In the genomic region with DNA sequence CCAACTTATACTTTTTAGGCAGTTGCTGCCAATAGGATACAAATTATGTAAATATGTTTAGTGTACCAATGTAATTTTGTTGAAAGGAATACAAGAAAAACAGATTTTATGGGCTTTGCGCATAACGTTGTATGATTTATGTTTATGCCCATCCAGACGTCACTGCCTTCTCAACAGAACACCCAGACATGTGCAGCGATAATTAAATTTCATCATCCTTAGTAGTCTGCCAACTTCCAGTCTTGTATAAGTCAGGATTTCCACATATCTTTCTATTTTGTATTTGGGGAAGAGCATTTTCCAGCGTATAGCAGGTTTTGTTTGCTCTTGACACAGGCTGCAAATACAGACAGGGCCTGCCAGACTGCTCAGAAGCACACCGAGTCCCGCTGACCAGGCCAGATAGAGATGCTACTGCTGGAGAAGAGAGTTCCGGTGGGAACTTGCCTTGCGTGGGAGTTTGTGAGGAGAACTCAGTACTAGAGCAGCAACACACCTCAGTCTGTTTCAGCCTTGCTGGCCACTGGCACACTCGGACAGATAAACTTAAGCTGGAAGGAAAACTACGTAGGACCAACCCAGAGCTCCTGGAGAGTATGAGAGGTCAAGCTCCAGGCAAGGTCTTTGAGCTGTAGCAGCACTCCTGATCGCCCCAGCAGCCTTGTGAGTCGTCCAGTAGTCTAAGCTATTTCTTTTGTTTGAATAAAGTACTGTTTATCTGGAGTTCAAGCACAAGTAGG, we compare ENCODE assay signal across 16 mouse cellular contexts. TPM values are rescaled to one million over a fixed set of nuclear protein-coding genes. Genes with fewer than 3 reads are reported as not detected.
DNase-seq lines count a peak whose midpoint lies in the region; ATAC-seq and TF ChIP-seq lines count a peak whose summit lies in the region.
"Had no signal": no experiment of that assay in that cellular context is flagged by ENCODE, and none has a peak within 500 bp of the region (broad histone marks: within the 10 kb centered on the region; RNA-seq: fewer than 3 reads in every experiment).

No protein-coding gene starts in this region.

- ATAC-seq in heart, embryonic 13.5 days (ENCODE audit: extremely low read depth, insufficient number of reproducible peaks, low FRiP score, low TSS enrichment), result no peak
- ATAC-seq in lung, embryonic 14.5 days (ENCODE audit: insufficient read depth), result peak; percentile 43
- ATAC-seq: intestine, postnatal 0 days; midbrain, embryonic 16.5 days had no signal

- TF ChIP-seq CTCF in heart, adult 2 months (IDR thresholded peaks at IDR 0.05), result no peak
- TF ChIP-seq CTCF in lung, embryonic 14.5 days (IDR thresholded peaks at IDR 0.05; ENCODE audit: low read depth), result no peak

- no peak overlapping the region for H3K4me3 ChIP-seq in heart, embryonic 13.5 days
- no peak overlapping the region for H3K4me3 ChIP-seq in heart, adult 2 months
- no peak overlapping the region for H3K4me3 ChIP-seq in lung, embryonic 14.5 days (ENCODE audit: low read depth, low read length)
- H3K4me3 ChIP-seq in macrophage (ENCODE audit: inconsistent target), result no peak overlapping the region
- H3K4me3 ChIP-seq: hindbrain, embryonic 10.5 days had no signal

- H3K9ac ChIP-seq in heart, embryonic 13.5 days, result no peak overlapping the region
- H3K9ac ChIP-seq in heart, adult 2 months (ENCODE audit: low read depth, low read length), result no peak overlapping the region
- no peak overlapping the region for H3K9ac ChIP-seq in lung, embryonic 14.5 days
- H3K9ac ChIP-seq: liver, embryonic 14.5 days had no signal

- intact Hi-C loops in heart, adult 2 months (cut with DNase I), result no loop called here

- 57% methylated on average over 13 of the region's 13 CpGs for WGBS in heart, embryonic 13.5 days
- 70% methylated on average over 13 of the region's 13 CpGs for WGBS in heart, adult 2 months
- WGBS in lung, embryonic 14.5 days, result 45% methylated on average over 13 of the region's 13 CpGs
- 67% methylated on average over 13 of the region's 13 CpGs for WGBS in macrophage (ENCODE audit: missing documents)

- DNase-seq in heart, adult 2 months, result no peak
- peak; percentile 34 for DNase-seq in lung, embryonic 14.5 days
- DNase-seq in lung, postnatal 10 days, result no peak
- DNase-seq in brain, adult 2 months (ENCODE audit: low read depth, low spot score), result peak; percentile 23
- no peak for DNase-seq in left cerebral cortex, adult 9 months (ENCODE audit: low spot score in 2 of 2)
- DNase-seq in frontal cortex, postnatal 25 days (ENCODE audit: low spot score in 2 of 2), result no peak
- DNase-seq: adrenal gland, postnatal 25 days; cerebellum, adult 9-10 months; right cerebral cortex, postnatal 25 days had no signal

- no peaks in the 10 kb centered on the region for H3K9me3 ChIP-seq in heart, embryonic 13.5 days
- H3K9me3 ChIP-seq in lung, embryonic 14.5 days (ENCODE audit: low read depth, low read length), result no peaks in the 10 kb centered on the region
- H3K9me3 ChIP-seq: hindbrain, embryonic 10.5 days had no signal

- H3K4me1 ChIP-seq in heart, embryonic 13.5 days, result peaks cover 40% of the 10 kb centered on the region
- peaks cover 1% of the 10 kb centered on the region; the same call in 1 of the 2 replicates for H3K4me1 ChIP-seq in heart, adult 2 months (ENCODE audit: control insufficient read depth, insufficient read depth, low read length)
- H3K4me1 ChIP-seq in lung, embryonic 14.5 days (ENCODE audit: insufficient read depth), result peaks cover 19% of the 10 kb centered on the region; the same call in 1 of the 2 replicates
- H3K4me1 ChIP-seq: hindbrain, embryonic 10.5 days had no signal

- H3K79me2 ChIP-seq in heart, adult 2 months (replicated peaks; ENCODE audit: control insufficient read depth, insufficient read depth, low read length), result no peaks in the 10 kb centered on the region
- no peaks in the 10 kb centered on the region for H3K79me2 ChIP-seq in macrophage (ENCODE audit: inconsistent target)

- no peaks in the 10 kb centered on the region for H3K36me3 ChIP-seq in heart, embryonic 13.5 days
- H3K36me3 ChIP-seq in heart, adult 2 months (ENCODE audit: control insufficient read depth, insufficient read depth, low read length), result no peaks in the 10 kb centered on the region
- H3K36me3 ChIP-seq in lung, embryonic 14.5 days (ENCODE audit: insufficient read depth), result no peaks in the 10 kb centered on the region
- no peaks in the 10 kb centered on the region for H3K36me3 ChIP-seq in macrophage (ENCODE audit: inconsistent target)
- H3K36me3 ChIP-seq: hindbrain, embryonic 10.5 days had no signal

- no peak for TF ChIP-seq POLR2A in heart, adult 2 months (IDR thresholded peaks at IDR 0.05; ENCODE audit: insufficient read depth, low read depth, low read length)

- H3K4me2 ChIP-seq in heart, embryonic 13.5 days, result no peak overlapping the region
- no peak overlapping the region for H3K4me2 ChIP-seq in lung, embryonic 14.5 days

- no peak for TF ChIP-seq EP300 in heart, adult 2 months (IDR thresholded peaks at IDR 0.05; ENCODE audit: insufficient read depth, low read depth, low read length)

- H3K27me3 ChIP-seq in heart, embryonic 13.5 days (replicated peaks), result no peaks in the 10 kb centered on the region
- H3K27me3 ChIP-seq in heart, adult 2 months (ENCODE audit: control insufficient read depth, insufficient read depth, low read length), result no peaks in the 10 kb centered on the region
- H3K27me3 ChIP-seq in lung, embryonic 14.5 days (ENCODE audit: insufficient read depth, low read length), result no peaks in the 10 kb centered on the region
- H3K27me3 ChIP-seq: CH12.LX had no signal

- peak overlapping the region; percentile 72 for H3K27ac ChIP-seq in heart, embryonic 13.5 days (replicated peaks)
- H3K27ac ChIP-seq in heart, adult 2 months, result no peak overlapping the region
- H3K27ac ChIP-seq in lung, embryonic 14.5 days (ENCODE audit: low read depth), result peak overlapping the region; percentile 66; the same call in 1 of the 2 replicates
- peak overlapping the region; percentile 10; the same call in 1 of the 2 replicates for H3K27ac ChIP-seq in macrophage
- H3K27ac ChIP-seq: hindbrain, embryonic 10.5 days; liver, embryonic 14.5 days had no signal

RNA-seq across cellular contexts. Expression of a gene that starts 21.0 kb away (rescaled TPM):
- 7.1 and 7.4 TPM in 2 replicates for polyA plus RNA-seq in heart, embryonic 13.5 days (2015; fragmentation: Nextera tagmentation; extraction: Ambion mirVana)
- 1 to 10 TPM; 1.5 to 1.6 TPM for total RNA-seq in heart, adult 2 months (2021)
- polyA plus RNA-seq in heart, adult 2 months (2012; rRNA removed), result 2.3 and 3.4 TPM in 2 replicates
- polyA plus RNA-seq in lung, embryonic 14.5 days (2014; fragmentation: Nextera tagmentation; extraction: Ambion mirVana), result 5.1 and 5.6 TPM in 2 replicates
- total RNA-seq in macrophage (2018; cell fraction: chromatin; rRNA removed), result 10 to 100 TPM; 15.2 to 52.3 (median 33.6) TPM
- total RNA-seq in macrophage (2018; cell fraction: cytosol; rRNA removed), result 10 to 100 TPM; 11.5 to 16.3 (median 13.2) TPM
- total RNA-seq in macrophage (2018; cell fraction: nucleus; rRNA removed), result 10 to 100 TPM; 20.6 to 50.5 (median 30.7) TPM
- 10.8 to 18.9 TPM (median 18.4 TPM) in 3 replicates for polyA plus RNA-seq in macrophage (2018)

Comparison
In these comparisons a context has a peak if more than half of its experiments do, and no peak if none do; other contexts are left out.
1. DNase-seq: peak in lung, embryonic 14.5 days (single experiment) and brain, adult 2 months (single experiment); none in heart, adult 2 months (0 of 2), lung, postnatal 10 days (single experiment), left cerebral cortex, adult 9 months (0 of 2) and frontal cortex, postnatal 25 days (0 of 2).